Mouse (Mus musculus): Measurements from ENCODE around the gene Erg. TPM values are rescaled to one million over a fixed set of nuclear protein-coding genes. Genes with fewer than 3 reads are reported as not detected.

Erg gene
- polyA plus RNA-seq, 1 experiment from 2014 or later: 1.7 TPM

DNA sequence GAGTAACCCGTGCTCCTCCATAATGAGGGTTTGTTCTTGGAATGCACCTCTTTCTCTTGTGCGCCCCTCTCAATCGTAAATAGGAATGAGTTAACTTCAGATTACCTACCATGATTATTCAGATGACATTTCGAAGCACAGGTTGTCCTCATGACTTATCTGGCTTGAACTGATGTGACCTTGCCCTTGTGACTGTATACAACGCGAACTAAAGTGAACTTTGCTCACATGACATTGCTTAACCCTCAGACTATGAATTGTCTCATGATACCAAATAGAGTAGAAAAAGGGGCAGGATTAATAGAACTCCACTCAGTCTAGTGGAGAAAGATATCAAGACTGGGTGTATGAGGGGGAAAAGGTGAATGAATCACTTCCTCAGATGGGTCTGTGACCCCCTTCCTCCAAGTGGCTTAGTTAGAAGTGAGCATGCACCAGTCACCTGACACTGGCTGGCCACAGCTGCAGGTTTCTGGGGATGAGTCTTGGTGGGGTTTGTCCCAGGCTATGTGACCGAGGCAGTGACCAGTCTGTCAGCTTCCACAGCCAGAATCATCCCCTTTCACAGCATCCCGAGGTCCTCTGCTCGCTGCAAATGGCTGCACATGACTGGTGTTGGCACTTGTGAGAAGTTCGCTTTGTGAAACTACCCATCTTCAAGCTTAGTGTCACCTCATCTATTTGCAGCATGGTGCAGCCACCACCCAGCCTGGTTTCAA, 89.7 kb downstream of the Erg start:
- Histone ChIP-seq H3K9ac (no peak overlapping the region), H3K9me3 (ENCODE audit: control insufficient read depth, low read length) (no peaks in the 10 kb centered on the region), H3K36me3 (replicated peaks; ENCODE audit: control insufficient read depth, insufficient read depth) (no peaks in the 10 kb centered on the region), H3K4me3 (replicated peaks; ENCODE audit: low read length) (no peak overlapping the region), H3K4me2 (replicated peaks) (no peak overlapping the region), H3K27ac (no peak overlapping the region), H3K4me1 (replicated peaks; ENCODE audit: control insufficient read depth, insufficient read depth, low read length) (no peaks in the 10 kb centered on the region), H3K27me3 (ENCODE audit: control insufficient read depth, insufficient read depth, low read length) (no peaks in the 10 kb centered on the region)
- no peak for ATAC-seq (ENCODE audit: low FRiP score)
- 94% methylated on average over 10 of the region's 10 CpGs for WGBS
- no peak for DNase-seq (ENCODE audit: low spot score)

GRCm38 (mm10) chr16:95494108-95494507, 92.3 kb downstream of the Erg start:
- ATAC-seq (ENCODE audit: low FRiP score) (no peak), DNase-seq (ENCODE audit: low spot score) (no peak)
- Histone ChIP-seq H3K9me3 (ENCODE audit: control insufficient read depth, low read length) (no peaks in the 10 kb centered on the region), H3K27ac (no peak overlapping the region), H3K9ac (no peak overlapping the region), H3K4me3 (replicated peaks; ENCODE audit: low read length) (no peak overlapping the region), H3K4me2 (replicated peaks) (no peak overlapping the region), H3K4me1 (replicated peaks; ENCODE audit: control insufficient read depth, insufficient read depth, low read length) (no peaks in the 10 kb centered on the region), H3K27me3 (ENCODE audit: control insufficient read depth, insufficient read depth, low read length) (no peaks in the 10 kb centered on the region), H3K36me3 (replicated peaks; ENCODE audit: control insufficient read depth, insufficient read depth) (no peaks in the 10 kb centered on the region)
- WGBS: 63% methylated on average over 3 of the region's 3 CpGs

GRCm38 (mm10) chr16:95493336-95493735, 93.1 kb downstream of the Erg start:
- Histone ChIP-seq H3K4me3 (replicated peaks; ENCODE audit: low read length) (no peak overlapping the region), H3K4me1 (replicated peaks; ENCODE audit: control insufficient read depth, insufficient read depth, low read length) (no peaks in the 10 kb centered on the region), H3K36me3 (replicated peaks; ENCODE audit: control insufficient read depth, insufficient read depth) (no peaks in the 10 kb centered on the region), H3K9ac (no peak overlapping the region), H3K4me2 (replicated peaks) (no peak overlapping the region), H3K27ac (no peak overlapping the region), H3K27me3 (ENCODE audit: control insufficient read depth, insufficient read depth, low read length) (no peaks in the 10 kb centered on the region), H3K9me3 (ENCODE audit: control insufficient read depth, low read length) (no peaks in the 10 kb centered on the region)
- DNase-seq (ENCODE audit: low spot score): no peak
- ATAC-seq (ENCODE audit: low FRiP score): no peak
- WGBS: 79% methylated on average over 8 of the region's 8 CpGs

GRCm38 (mm10) chr16:95492146-95492545, 94.2 kb downstream of the Erg start:
- ATAC-seq (ENCODE audit: low FRiP score): no peak
- no peak for DNase-seq (ENCODE audit: low spot score)

DNA sequence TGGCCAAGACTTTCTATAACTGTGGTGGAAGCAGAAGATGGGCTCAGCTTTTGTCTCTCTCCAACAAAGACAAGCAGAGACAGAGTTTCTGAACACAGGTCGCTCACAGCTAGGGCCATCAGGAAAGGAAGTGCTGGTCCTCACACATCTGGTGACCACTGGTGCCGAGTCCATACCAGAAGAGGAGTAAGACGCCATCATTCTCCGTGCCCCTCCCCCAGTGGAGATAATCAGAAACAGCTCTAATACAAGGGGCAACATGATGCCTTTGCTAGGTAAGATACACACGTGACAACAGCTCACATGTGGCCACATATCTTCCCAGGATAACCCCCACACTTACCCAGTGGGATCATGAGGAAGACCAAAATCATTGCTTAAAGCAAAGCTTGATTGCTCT, 96.0 kb downstream of the Erg start:
- no peak overlapping the region for H3K9ac ChIP-seq
- DNase-seq (ENCODE audit: low spot score) (no peak), ATAC-seq (ENCODE audit: low FRiP score) (no peak)
- H3K4me1 ChIP-seq (replicated peaks; ENCODE audit: control insufficient read depth, insufficient read depth, low read length): no peaks in the 10 kb centered on the region
- H3K36me3 ChIP-seq (replicated peaks; ENCODE audit: control insufficient read depth, insufficient read depth): no peaks in the 10 kb centered on the region
- H3K9me3 ChIP-seq (ENCODE audit: control insufficient read depth, low read length): no peaks in the 10 kb centered on the region
- H3K4me2 ChIP-seq (replicated peaks): no peak overlapping the region
- 81% methylated on average over 5 of the region's 5 CpGs for WGBS
- H3K27me3 ChIP-seq (ENCODE audit: control insufficient read depth, insufficient read depth, low read length): no peaks in the 10 kb centered on the region
- H3K4me3 ChIP-seq (replicated peaks; ENCODE audit: low read length): no peak overlapping the region
- H3K27ac ChIP-seq: no peak overlapping the region

More at GRCm38 (mm10) chr16:95492146-95492545, 94.2 kb downstream of the Erg start:
- H3K27me3 ChIP-seq (ENCODE audit: control insufficient read depth, insufficient read depth, low read length): no peaks in the 10 kb centered on the region
- H3K27ac ChIP-seq: no peak overlapping the region
- no peak overlapping the region for H3K4me3 ChIP-seq (replicated peaks; ENCODE audit: low read length)
- H3K36me3 ChIP-seq (replicated peaks; ENCODE audit: control insufficient read depth, insufficient read depth): no peaks in the 10 kb centered on the region
- no peaks in the 10 kb centered on the region for H3K9me3 ChIP-seq (ENCODE audit: control insufficient read depth, low read length)
- no peak overlapping the region for H3K9ac ChIP-seq
- WGBS: 87% methylated on average over 7 of the region's 7 CpGs
- no peaks in the 10 kb centered on the region for H3K4me1 ChIP-seq (replicated peaks; ENCODE audit: control insufficient read depth, insufficient read depth, low read length)
- no peak overlapping the region for H3K4me2 ChIP-seq (replicated peaks)

GRCm38 (mm10) chr16:95487606-95488351, 98.6 kb downstream of the Erg start:
- Histone ChIP-seq H3K27me3 (ENCODE audit: control insufficient read depth, insufficient read depth, low read length) (no peaks in the 10 kb centered on the region), H3K27ac (no peak overlapping the region), H3K4me3 (replicated peaks; ENCODE audit: low read length) (no peak overlapping the region), H3K4me1 (replicated peaks; ENCODE audit: control insufficient read depth, insufficient read depth, low read length) (no peaks in the 10 kb centered on the region), H3K36me3 (replicated peaks; ENCODE audit: control insufficient read depth, insufficient read depth) (no peaks in the 10 kb centered on the region), H3K4me2 (replicated peaks) (no peak overlapping the region), H3K9me3 (ENCODE audit: control insufficient read depth, low read length) (no peaks in the 10 kb centered on the region), H3K9ac (no peak overlapping the region)
- no peak for DNase-seq (ENCODE audit: low spot score)
- WGBS: 86% methylated on average over 9 of the region's 9 CpGs
- ATAC-seq (ENCODE audit: low FRiP score): no peak

GRCm38 (mm10) chr16:95481176-95481575, 105.2 kb downstream of the Erg start:
- Histone ChIP-seq H3K4me1 (replicated peaks; ENCODE audit: control insufficient read depth, insufficient read depth, low read length) (no peaks in the 10 kb centered on the region), H3K4me2 (replicated peaks) (no peak overlapping the region), H3K9ac (no peak overlapping the region), H3K27ac (no peak overlapping the region), H3K9me3 (ENCODE audit: control insufficient read depth, low read length) (no peaks in the 10 kb centered on the region), H3K27me3 (ENCODE audit: control insufficient read depth, insufficient read depth, low read length) (no peaks in the 10 kb centered on the region), H3K4me3 (replicated peaks; ENCODE audit: low read length) (no peak overlapping the region), H3K36me3 (replicated peaks; ENCODE audit: control insufficient read depth, insufficient read depth) (no peaks in the 10 kb centered on the region)
- ATAC-seq (ENCODE audit: low FRiP score): no peak
- no peak for DNase-seq (ENCODE audit: low spot score)
- WGBS: 94% methylated on average over 13 of the region's 13 CpGs

DNA sequence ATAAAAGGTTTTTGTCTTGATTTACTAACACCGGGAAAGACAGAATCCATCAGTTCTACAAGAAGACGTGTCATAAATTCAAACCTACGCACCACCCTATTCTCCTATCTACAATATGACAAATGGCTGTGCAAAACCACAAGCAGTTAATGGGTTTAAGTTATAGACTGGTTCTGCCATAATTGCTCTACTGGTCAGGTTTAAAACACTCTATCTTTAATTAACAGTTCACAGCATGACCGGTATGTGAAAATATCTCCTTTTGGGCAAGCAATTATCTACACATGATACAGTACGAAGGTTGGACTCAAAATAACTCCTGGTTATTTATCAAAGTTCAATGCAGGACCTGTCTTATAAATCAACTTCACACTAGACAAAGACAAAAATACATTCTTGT, 107.8 kb downstream of the Erg start:
- H3K27me3 ChIP-seq (ENCODE audit: control insufficient read depth, insufficient read depth, low read length): no peaks in the 10 kb centered on the region
- ATAC-seq (ENCODE audit: low FRiP score): no peak
- WGBS: 84% methylated on average over 5 of the region's 5 CpGs

GRCm38 (mm10) chr16:95475041-95475440, 111.4 kb downstream of the Erg start:
- Histone ChIP-seq H3K4me3 (replicated peaks; ENCODE audit: low read length) (no peak overlapping the region), H3K9ac (no peak overlapping the region), H3K9me3 (ENCODE audit: control insufficient read depth, low read length) (no peaks in the 10 kb centered on the region), H3K36me3 (replicated peaks; ENCODE audit: control insufficient read depth, insufficient read depth) (no peaks in the 10 kb centered on the region), H3K27ac (no peak overlapping the region), H3K27me3 (ENCODE audit: control insufficient read depth, insufficient read depth, low read length) (no peaks in the 10 kb centered on the region), H3K4me2 (replicated peaks) (no peak overlapping the region), H3K4me1 (replicated peaks; ENCODE audit: control insufficient read depth, insufficient read depth, low read length) (no peaks in the 10 kb centered on the region)
- no peak for DNase-seq (ENCODE audit: low spot score)
- no peak for ATAC-seq (ENCODE audit: low FRiP score)
- 87% methylated on average over 3 of the region's 3 CpGs for WGBS

More for the DNA sequence above, 107.8 kb downstream of the Erg start:
- Histone ChIP-seq H3K36me3 (replicated peaks; ENCODE audit: control insufficient read depth, insufficient read depth) (no peaks in the 10 kb centered on the region), H3K4me2 (replicated peaks) (no peak overlapping the region), H3K4me1 (replicated peaks; ENCODE audit: control insufficient read depth, insufficient read depth, low read length) (no peaks in the 10 kb centered on the region), H3K9me3 (ENCODE audit: control insufficient read depth, low read length) (no peaks in the 10 kb centered on the region), H3K4me3 (replicated peaks; ENCODE audit: low read length) (no peak overlapping the region), H3K9ac (no peak overlapping the region), H3K27ac (no peak overlapping the region)
- DNase-seq (ENCODE audit: low spot score): no peak

All from hindbrain, embryonic 14.5 days (tissue).